Mouse (Mus musculus): ENCODE results near the gene Agl.
"Not testable (repeated sequence)": the region's sequence is repeated elsewhere in the genome, so short reads cannot be mapped to it uniquely, and the experiment has no call there.

Agl gene

DNA sequence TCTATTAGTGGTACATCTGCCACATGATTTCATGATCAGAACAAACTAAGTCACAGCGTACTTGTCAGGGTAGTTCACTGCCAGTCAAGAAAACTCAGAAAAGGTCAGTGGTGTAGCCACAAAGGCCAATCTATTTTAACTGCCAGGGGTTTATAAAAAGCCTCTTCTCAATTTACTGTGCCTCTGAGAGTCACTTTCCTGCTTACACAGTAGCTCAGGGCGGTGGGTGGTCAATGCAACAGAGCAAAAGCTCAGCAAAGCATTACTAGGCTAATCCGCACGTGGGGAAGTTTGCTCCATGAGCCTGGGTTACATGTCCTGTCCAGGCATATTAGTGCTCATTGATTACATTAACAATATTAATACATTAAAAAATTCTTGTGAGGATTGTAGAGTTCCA, 8.0 kb upstream of the Agl start:
- no peak for DNase-seq

DNA sequence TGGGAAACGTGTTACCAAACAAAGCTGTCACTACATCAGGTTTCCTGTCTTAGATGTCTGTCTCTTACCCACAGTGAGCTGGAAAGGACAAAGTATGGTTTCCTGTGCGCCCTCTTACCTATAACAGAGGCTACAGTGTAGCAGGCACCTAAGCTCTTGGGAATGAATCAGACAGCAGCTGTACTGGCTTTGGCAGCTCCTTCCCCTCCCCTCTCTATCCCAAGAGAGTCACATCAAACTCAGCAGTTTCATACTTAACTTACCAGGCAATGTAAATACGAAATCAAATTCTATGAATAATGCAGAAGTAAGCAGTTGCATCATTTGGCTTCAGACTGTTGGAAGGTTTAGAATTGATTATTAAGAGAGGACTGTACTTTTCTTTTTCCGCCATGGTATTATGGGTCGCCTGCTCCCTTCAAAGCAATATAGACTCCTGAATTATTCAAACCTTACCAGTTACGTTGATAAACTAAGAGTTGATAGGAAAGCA, 7.4 kb upstream of the Agl start:
- no peak for DNase-seq

- DNase-seq = no peak
Measured at GRCm38 (mm10) chr3:116812946-116813345, 5.0 kb upstream of the Agl start.

DNA sequence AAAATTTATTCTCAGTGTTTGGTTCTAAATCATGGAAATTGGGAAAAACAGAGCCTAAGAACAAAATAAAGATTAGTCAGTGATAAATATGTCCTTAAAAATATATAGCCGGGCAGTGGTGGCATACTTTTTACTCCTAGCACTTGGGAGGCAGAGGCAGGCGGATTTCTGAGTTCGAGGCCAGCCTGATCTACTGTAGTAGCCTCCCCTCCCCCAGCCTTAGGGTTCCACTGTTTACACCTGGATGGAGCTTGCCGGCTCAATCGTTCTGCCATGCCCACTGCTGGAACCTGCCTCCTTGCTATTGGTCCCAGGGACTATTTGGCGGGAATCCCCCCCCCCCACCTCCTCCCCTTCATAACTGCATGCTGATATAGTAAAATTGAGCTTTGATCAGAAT, 2.4 kb upstream of the Agl start:
- not testable (repeated sequence) for DNase-seq

- no peak for DNase-seq
Measured at GRCm38 (mm10) chr3:116809221-116809620, 1.3 kb upstream of the Agl start.

DNA sequence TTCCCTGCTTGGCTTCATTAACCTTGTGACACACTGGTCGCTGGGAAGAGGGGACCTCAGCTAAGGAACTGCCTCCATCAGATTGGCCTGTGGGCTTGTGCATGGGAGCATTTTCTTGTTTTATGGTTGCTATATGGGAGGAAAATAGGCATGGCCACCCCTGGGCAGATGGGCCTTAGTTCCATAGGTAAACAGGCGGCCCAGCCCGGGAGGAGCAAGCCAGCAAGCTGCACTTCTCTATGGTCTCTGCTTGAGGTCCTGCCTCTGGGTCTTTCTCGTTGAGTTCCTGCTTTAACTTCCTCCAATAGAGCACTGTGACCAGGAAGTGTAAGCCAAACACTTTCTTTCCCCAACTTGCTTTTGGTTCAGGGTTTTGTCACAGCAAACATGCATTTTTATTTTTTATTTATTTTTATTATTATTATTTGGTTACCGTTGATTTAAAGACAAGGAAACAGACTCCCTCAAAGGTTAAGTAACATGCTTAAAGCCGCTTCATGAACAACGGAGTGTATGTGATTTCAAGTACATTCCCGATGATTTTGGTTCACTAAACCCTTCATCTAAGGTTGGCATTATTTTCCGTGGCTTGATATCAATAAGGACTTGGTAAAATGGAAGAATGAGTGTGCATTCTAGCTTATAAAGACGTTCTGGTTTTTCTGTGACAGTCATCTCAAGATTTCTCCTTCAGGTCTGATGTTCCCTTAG, 696 bp upstream of the Agl start:
- peak; percentile 38 for DNase-seq

DNA sequence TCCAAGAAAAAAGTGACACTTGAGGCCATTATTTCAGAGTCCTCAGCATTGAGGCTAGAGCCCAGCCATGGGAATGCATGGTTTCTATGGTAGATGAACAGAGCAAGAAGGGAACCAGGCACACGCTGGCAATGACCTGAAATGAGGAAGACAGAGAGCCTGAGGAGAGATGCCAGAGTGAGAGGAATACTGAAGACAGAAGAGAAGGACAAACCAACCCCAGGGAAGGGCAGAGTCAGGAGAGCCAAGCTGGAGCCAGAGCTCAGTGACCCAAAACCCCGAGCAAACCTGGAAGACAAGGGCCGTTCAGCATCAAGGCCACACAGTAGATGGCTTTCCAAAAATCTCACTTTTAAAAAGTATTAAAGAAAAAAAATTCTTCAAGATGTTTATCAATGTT, 2.1 kb downstream of the Agl start:
- DNase-seq = no peak

- DNase-seq = no peak
Measured at GRCm38 (mm10) chr3:116804746-116805285, 3.1 kb downstream of the Agl start.

- no peak for DNase-seq
Measured at GRCm38 (mm10) chr3:116801755-116802154, 6.2 kb downstream of the Agl start.

GRCm38 (mm10) chr3:116798821-116799510, 9.0 kb downstream of the Agl start:
- no peak for DNase-seq

DNA sequence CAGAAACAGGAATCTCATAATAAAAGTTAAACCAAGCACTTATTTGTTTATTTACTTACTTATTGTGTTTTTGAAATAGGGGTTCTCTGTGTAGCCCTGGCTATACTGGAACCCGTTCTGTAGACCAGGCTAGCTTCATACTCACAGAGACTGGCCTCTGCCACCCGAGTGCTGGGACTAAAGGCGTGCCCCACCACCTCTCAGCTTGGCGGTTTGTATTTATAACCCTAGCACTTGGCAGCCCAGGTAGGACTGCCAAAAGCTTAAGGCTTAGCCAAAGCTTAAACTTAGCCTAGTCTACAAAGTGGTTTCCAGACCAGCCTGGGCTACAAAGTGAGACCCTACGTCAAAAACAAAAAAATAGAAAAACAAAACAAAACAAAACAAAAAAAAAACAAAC, 19.1 kb downstream of the Agl start:
- DNase-seq = no peak

DNA sequence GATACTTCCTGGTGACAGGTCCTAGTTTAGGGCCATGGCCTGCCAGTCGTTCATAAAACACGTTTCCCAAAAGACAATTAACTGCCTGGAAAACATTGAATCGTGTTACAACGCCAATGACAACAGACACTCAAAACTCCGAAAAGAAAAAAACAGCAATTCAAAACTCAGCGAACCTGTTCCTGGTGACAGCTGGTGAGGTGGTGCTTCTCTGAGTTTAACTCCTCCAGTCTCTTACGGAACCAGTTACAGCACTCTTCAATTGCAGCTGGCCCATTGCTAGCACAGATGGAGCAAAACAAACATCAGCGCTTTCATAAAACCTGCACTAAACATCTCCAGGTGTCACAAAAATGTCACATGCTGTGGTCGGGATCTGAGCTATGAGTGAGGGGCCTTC, 21.4 kb downstream of the Agl start:
- no peak for DNase-seq

DNA sequence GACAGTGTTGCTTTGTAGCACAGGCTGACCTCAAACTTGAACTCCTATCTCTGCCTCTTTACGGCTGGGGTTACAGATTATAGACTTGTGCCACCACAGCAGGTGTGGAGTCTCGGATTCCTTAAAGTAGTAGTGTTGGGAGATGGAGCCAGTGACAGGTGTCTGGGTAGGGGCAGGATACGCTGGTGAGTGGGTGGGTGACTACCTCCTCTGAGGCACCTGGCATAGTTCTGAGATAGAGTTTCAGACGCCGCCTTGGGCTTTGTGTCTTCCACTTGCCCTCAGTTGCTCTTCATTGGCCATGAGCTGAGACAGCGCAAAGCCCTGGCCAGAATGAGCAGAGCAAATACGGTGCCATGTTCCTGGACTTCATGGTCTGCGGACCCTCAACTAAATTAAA, 22.1 kb downstream of the Agl start:
- DNase-seq = no peak

- DNase-seq = no peak
Measured at GRCm38 (mm10) chr3:116784811-116785210, 23.2 kb downstream of the Agl start.

DNA sequence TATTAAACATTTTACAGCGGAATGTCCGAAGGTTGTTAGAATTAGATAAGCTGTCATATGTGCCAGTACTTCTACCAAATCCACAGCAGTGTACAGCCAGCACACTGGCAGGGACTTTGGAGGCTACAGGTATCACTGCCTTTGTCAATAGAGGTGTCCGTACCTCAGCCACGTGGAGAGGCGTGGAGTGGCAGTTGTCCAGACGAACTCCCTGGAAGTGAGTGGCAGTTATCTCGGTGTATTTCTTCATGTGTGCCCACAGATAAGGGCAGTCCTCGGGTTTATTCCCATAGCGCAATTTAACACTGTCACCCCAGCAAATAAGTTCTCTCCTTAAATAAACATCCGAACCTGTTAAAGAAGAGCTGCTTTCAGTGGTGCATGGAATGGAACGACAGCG, 23.7 kb downstream of the Agl start:
- DNase-seq = no peak

GRCm38 (mm10) chr3:116776961-116777360, 31.0 kb downstream of the Agl start:
- no peak for DNase-seq

DNA sequence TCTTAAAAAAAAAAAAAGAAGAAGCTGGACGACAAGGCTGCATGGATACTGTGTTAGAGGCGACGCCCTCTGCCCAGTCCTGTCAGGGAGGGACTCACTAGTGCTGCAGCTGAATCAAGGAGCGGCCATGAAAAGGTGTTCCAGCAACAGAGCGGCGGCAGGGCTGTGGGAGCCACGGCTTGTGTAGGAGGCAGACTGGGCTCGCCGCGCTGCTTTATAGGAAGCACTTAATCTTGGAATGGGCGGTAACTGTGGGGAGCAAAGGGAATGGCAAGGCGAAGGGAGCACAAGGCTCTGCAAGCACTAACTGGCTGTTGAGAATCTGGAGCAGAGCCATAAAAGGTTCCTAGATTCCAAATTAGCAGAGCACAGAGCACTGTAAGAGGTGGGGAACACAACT, 34.1 kb downstream of the Agl start:
- DNase-seq = no peak

DNA sequence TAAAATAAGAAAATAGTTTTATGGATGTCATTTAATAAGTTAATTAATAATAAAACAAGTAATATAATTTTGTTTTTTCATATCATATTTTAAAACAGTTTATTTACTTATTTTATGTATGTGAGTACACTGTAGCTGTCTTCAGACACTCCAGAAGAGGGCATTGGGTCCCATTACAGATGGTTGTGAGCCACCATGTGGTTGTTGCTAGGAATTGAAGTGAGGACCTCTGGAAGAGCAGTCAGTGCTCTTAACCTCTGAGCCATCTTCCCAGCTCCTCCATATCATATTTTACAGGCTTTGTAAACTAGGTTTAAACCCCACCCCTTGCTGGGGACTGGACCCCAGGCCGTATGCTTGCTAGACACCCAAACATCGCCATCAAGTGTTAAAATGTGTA, 36.4 kb downstream of the Agl start:
- DNase-seq = peak; percentile 30

GRCm38 (mm10) chr3:116766963-116767362, 41.0 kb downstream of the Agl start:
- DNase-seq = peak; percentile 32

GRCm38 (mm10) chr3:116752818-116753217, 55.1 kb downstream of the Agl start:
- no peak for DNase-seq

DNA sequence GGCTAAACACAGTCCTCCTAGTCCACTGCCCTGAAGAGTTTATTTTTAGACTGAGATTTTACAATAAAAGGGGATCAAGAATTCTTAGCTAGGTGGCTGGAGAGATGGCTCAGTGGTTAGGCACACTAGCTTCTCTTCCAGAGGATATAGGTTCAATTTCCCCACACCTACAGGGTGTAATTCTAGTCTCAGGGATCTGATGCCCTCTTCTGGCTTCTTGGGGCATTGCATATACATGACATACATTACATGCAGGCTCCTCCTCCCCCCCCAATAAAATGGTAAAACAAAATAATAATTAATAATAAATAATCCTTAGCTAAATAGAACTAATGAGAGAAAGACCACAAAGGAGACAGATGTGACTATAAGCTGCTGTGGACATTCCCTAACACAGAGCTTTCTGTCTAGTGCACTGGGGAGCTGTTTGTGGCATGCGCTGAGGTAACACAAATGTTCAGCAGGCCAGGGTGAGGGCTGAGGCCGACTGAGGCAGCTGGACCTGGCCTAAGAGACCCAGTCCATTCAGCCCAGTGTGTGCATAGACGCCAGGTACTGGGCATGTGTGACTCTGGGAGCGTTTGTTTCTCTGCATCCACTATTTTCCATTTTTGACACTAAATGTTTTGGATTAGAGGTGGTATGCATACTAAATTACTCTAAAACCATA, 56.6 kb downstream of the Agl start:
- DNase-seq = peak; percentile 70

- peak; percentile 70 for DNase-seq
Measured at GRCm38 (mm10) chr3:116748391-116749170, 59.4 kb downstream of the Agl start.

DNA sequence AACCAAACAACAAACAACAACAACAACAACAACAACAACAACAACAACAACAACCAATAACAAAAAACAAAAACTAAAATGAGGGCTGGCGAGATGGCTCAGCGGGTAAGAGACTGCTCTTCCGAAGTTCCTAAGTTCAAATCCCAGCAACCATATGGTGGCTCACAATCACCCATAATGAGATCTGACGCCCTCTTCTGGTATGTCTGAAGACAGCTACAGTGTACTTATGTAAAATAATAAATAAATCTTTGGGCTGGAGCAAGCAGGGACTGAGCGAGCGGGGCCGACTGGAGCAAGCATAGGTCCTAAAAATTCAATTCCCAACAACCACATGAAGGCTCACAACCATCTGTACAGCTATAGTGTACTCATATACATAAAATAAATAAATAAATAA, 60.3 kb downstream of the Agl start:
- not testable (repeated sequence) for DNase-seq

All from kidney, postnatal 10 days (tissue).